Mouse (Mus musculus) midbrain, embryonic 15.5 days (tissue): ENCODE data around the gene Gm20503. TPM values are rescaled to one million over a fixed set of nuclear protein-coding genes. Genes with fewer than 3 reads are reported as not detected.

Source experiments
- ATAC-seq: fragments of 200-750 bp; cut with Nextera tagmentation; replicated peaks from 2 replicates; pipeline ENCODE4 v1.8.0; 2017; ENCODE audit warnings: moderate TSS enrichment
- H3K27ac ChIP-seq: fragments of 300-500 bp; sonication (generic); 2 replicates; pipeline ENCODE4 v1.5.1; 2015; ENCODE audit warnings: mild to moderate bottlenecking, inconsistent platforms
- H3K27me3 ChIP-seq: fragments of 300-500 bp; sonication (generic); replicated peaks from 2 replicates; pipeline ENCODE4 v1.6.1; 2015; ENCODE audit warnings: inconsistent platforms
- H3K36me3 ChIP-seq: fragments of 300-500 bp; sonication (generic); replicated peaks from 2 replicates; pipeline ENCODE4 v1.6.1; 2015; ENCODE audit warnings: inconsistent platforms
- H3K4me1 ChIP-seq: fragments of 300-500 bp; sonication (generic); 2 replicates; pipeline ENCODE4 v1.6.1; 2015; ENCODE audit warnings: inconsistent platforms
- H3K4me2 ChIP-seq: fragments of 300-500 bp; sonication (generic); 2 replicates; pipeline ENCODE4 v1.6.1; 2015; ENCODE audit warnings: inconsistent platforms, mild to moderate bottlenecking, moderate library complexity
- H3K4me3 ChIP-seq: fragments of 300-500 bp; sonication (generic); 2 replicates; pipeline ENCODE4 v1.5.1; 2015; ENCODE audit warnings: mild to moderate bottlenecking, inconsistent platforms
- H3K9ac ChIP-seq: fragments of 300-500 bp; sonication (generic); 2 replicates; pipeline ENCODE4 v1.6.1; 2015; ENCODE audit warnings: mild to moderate bottlenecking, inconsistent platforms
- H3K9me3 ChIP-seq: fragments of 300-500 bp; sonication (generic); 2 replicates; pipeline ENCODE4 v1.6.1; 2016; ENCODE audit warnings: inconsistent platforms
- whole genome bisulfite sequencing: fragments of 180-500 bp; shearing (Covaris S2); methylation state at CpG from one replicate; pipeline ENCODE4 v1.1.7; 2015; ENCODE audit warnings: mixed read lengths; 5-methylcytosine and 5-hydroxymethylcytosine counted together
- polyA plus RNA-seq: library from polyadenylated mRNA; unstranded; fragments of >200 nt; fragmentation: Nextera tagmentation; extraction: Ambion mirVana; gene quantifications from 2 replicates; pipeline ENCODE4 v1.2.1, GENCODE M21; 2015

Gene Gm20503
- polyA plus RNA-seq, 1 experiment from 2014 or later = 9.4 TPM

- H3K9ac ChIP-seq = no peak overlapping the region
- H3K27ac ChIP-seq = no peak overlapping the region
- H3K9me3 ChIP-seq = no peaks in the 10 kb centered on the region
- no peaks in the 10 kb centered on the region for H3K27me3 ChIP-seq
- H3K36me3 ChIP-seq = 0 out of 2 replicates have a peak, but pooled peaks cover 5% of the 10 kb centered on the region
- no peak overlapping the region for H3K4me3 ChIP-seq
- no peaks in the 10 kb centered on the region for H3K4me1 ChIP-seq
- WGBS = 89% methylated on average over 6 of the region's 6 CpGs
- H3K4me2 ChIP-seq = no peak overlapping the region
- ATAC-seq = no peak
Observed at GRCm38 (mm10) chr4:59043891-59044290, 40.9 kb downstream of the Gm20503 start.

GRCm38 (mm10) chr4:59047222-59047621 lies 44.2 kb downstream of the Gm20503 start:
- Histone ChIP-seq H3K27me3 (no peaks in the 10 kb centered on the region), H3K9me3 (no peaks in the 10 kb centered on the region), H3K4me1 (no peaks in the 10 kb centered on the region), H3K36me3 (no peaks in the 10 kb centered on the region), H3K9ac (no peak overlapping the region), H3K27ac (no peak overlapping the region), H3K4me2 (no peak overlapping the region), H3K4me3 (no peak overlapping the region)
- ATAC-seq = no peak
- WGBS = 22% methylated on average over 3 of the region's 3 CpGs

- ATAC-seq = no peak
- no peaks in the 10 kb centered on the region for H3K36me3 ChIP-seq
- H3K4me1 ChIP-seq = no peaks in the 10 kb centered on the region
- H3K27me3 ChIP-seq = no peaks in the 10 kb centered on the region
- no peak overlapping the region for H3K27ac ChIP-seq
- H3K4me3 ChIP-seq = no peak overlapping the region
- no peaks in the 10 kb centered on the region for H3K9me3 ChIP-seq
- WGBS = 95% methylated on average over 1 of the region's 1 CpGs
- H3K9ac ChIP-seq = no peak overlapping the region
- H3K4me2 ChIP-seq = no peak overlapping the region
Observed at GRCm38 (mm10) chr4:59051081-59051480, 48.1 kb downstream of the Gm20503 start.

- WGBS = 89% methylated on average over 3 of the region's 3 CpGs
- Histone ChIP-seq H3K9me3 (no peaks in the 10 kb centered on the region), H3K36me3 (no peaks in the 10 kb centered on the region), H3K4me3 (no peak overlapping the region), H3K27ac (no peak overlapping the region), H3K4me1 (no peaks in the 10 kb centered on the region), H3K4me2 (no peak overlapping the region), H3K9ac (no peak overlapping the region), H3K27me3 (no peaks in the 10 kb centered on the region)
- ATAC-seq = no peak
Observed at GRCm38 (mm10) chr4:59057929-59058328, 54.9 kb downstream of the Gm20503 start.

GRCm38 (mm10) chr4:59062526-59062925 lies 59.5 kb downstream of the Gm20503 start:
- H3K9ac ChIP-seq = no peak overlapping the region
- H3K36me3 ChIP-seq = no peaks in the 10 kb centered on the region
- H3K27ac ChIP-seq = no peak overlapping the region
- no peak overlapping the region for H3K4me2 ChIP-seq
- no peaks in the 10 kb centered on the region for H3K27me3 ChIP-seq
- H3K9me3 ChIP-seq = no peaks in the 10 kb centered on the region
- no peaks in the 10 kb centered on the region for H3K4me1 ChIP-seq
- no peak for ATAC-seq
- H3K4me3 ChIP-seq = no peak overlapping the region
- WGBS = 70% methylated on average over 12 of the region's 12 CpGs

- H3K27ac ChIP-seq = no peak overlapping the region
- no peaks in the 10 kb centered on the region for H3K9me3 ChIP-seq
- H3K36me3 ChIP-seq = no peaks in the 10 kb centered on the region
- 25% methylated on average over 3 of the region's 3 CpGs for WGBS
- no peaks in the 10 kb centered on the region for H3K27me3 ChIP-seq
- no peak for ATAC-seq
- H3K4me3 ChIP-seq = no peak overlapping the region
- H3K4me2 ChIP-seq = no peak overlapping the region
- no peak overlapping the region for H3K9ac ChIP-seq
- no peaks in the 10 kb centered on the region for H3K4me1 ChIP-seq
Observed at GRCm38 (mm10) chr4:59069276-59069675, 66.3 kb downstream of the Gm20503 start.

GRCm38 (mm10) chr4:59083430-59083829 lies 80.4 kb downstream of the Gm20503 start:
- Histone ChIP-seq H3K36me3 (no peaks in the 10 kb centered on the region), H3K4me2 (no peak overlapping the region), H3K4me3 (no peak overlapping the region), H3K4me1 (no peaks in the 10 kb centered on the region), H3K9ac (no peak overlapping the region), H3K27ac (no peak overlapping the region), H3K27me3 (no peaks in the 10 kb centered on the region), H3K9me3 (no peaks in the 10 kb centered on the region)
- 84% methylated on average over 2 of the region's 2 CpGs for WGBS
- ATAC-seq = no peak

- no peaks in the 10 kb centered on the region for H3K36me3 ChIP-seq
- no peak overlapping the region for H3K27ac ChIP-seq
- 48% methylated on average over 1 of the region's 1 CpGs for WGBS
- no peak overlapping the region for H3K4me3 ChIP-seq
- no peak for ATAC-seq
- no peak overlapping the region for H3K9ac ChIP-seq
- no peaks in the 10 kb centered on the region for H3K27me3 ChIP-seq
- H3K4me1 ChIP-seq = no peaks in the 10 kb centered on the region
- no peak overlapping the region for H3K4me2 ChIP-seq
- H3K9me3 ChIP-seq = no peaks in the 10 kb centered on the region
Observed at GRCm38 (mm10) chr4:59089391-59089790, 86.4 kb downstream of the Gm20503 start.

Other genes starting within 250 kb of the Gm20503 start
- gene Olfr267, start 215.5 kb upstream of the Gm20503 start, polyA plus RNA-seq = 0.09 TPM in 1 of 2 replicates, not detected in the other
- 33.3 and 35.2 TPM in 2 replicates for gene Ecpas, start 90.5 kb upstream of the Gm20503 start, polyA plus RNA-seq
- 1.8 and 2.7 TPM in 2 replicates for gene Zkscan16, start 59.6 kb upstream of the Gm20503 start, polyA plus RNA-seq
- gene Ptgr1, start 16.1 kb upstream of the Gm20503 start, polyA plus RNA-seq = 3.2 and 4.2 TPM in 2 replicates
- 7.4 and 7.5 TPM in 2 replicates for gene Dnajc25, start 8.1 kb upstream of the Gm20503 start, polyA plus RNA-seq
- 172 and 183 TPM in 2 replicates for gene Gng10, start 31.9 kb downstream of the Gm20503 start, polyA plus RNA-seq
- gene AI481877, start 135.8 kb downstream of the Gm20503 start, polyA plus RNA-seq = 0.04 TPM in 2 replicates
- 17.3 and 20.0 TPM in 2 replicates for gene Ugcg, start 186.0 kb downstream of the Gm20503 start, polyA plus RNA-seq